Mouse (Mus musculus) intestine, embryonic 14.5 days (tissue): ENCODE results near the gene Lonp2. TPM values are rescaled to one million over a fixed set of nuclear protein-coding genes. Genes with fewer than 3 reads are reported as not detected.
A peak's percentile ranks its signal among the peaks of the same experiment; 100 is the strongest.

Source experiments
- ATAC-seq: fragments of 200-750 bp; cut with Nextera tagmentation; replicated peaks from 2 replicates; pipeline ENCODE4 v1.8.0; 2017; ENCODE audit warnings: low read depth, moderate number of reproducible peaks, moderate TSS enrichment, moderate library complexity; ENCODE audit not compliant: low FRiP score, low TSS enrichment
- DNase-seq: peaks from one replicate; pipeline ENCODE4 v3.0.0-alpha.2; 2018; ENCODE audit warnings: low spot score
- H3K27ac ChIP-seq: fragments of 300-500 bp; sonication (generic); 2 replicates; pipeline ENCODE4 v1.5.1; 2014; ENCODE audit warnings: low read depth, mild to moderate bottlenecking, control low read depth
- H3K27me3 ChIP-seq: fragments of 300-500 bp; sonication (generic); replicated peaks from 2 replicates; pipeline ENCODE4 v1.6.1; 2014; ENCODE audit warnings: low read length, control low read depth; ENCODE audit not compliant: control insufficient read depth, insufficient read depth
- H3K36me3 ChIP-seq: fragments of 300-500 bp; sonication (generic); 2 replicates; pipeline ENCODE4 v1.6.1; 2014; ENCODE audit warnings: low read length, control low read depth; ENCODE audit not compliant: control insufficient read depth, insufficient read depth
- H3K4me1 ChIP-seq: fragments of 300-500 bp; sonication (generic); replicated peaks from 2 replicates; pipeline ENCODE4 v1.6.1; 2014; ENCODE audit warnings: low read length, control low read depth, mixed read lengths; ENCODE audit not compliant: control insufficient read depth, insufficient read depth
- H3K4me2 ChIP-seq: fragments of 300-500 bp; sonication (generic); 2 replicates; pipeline ENCODE4 v1.6.1; 2014; ENCODE audit warnings: low read length
- H3K4me3 ChIP-seq: fragments of 300-500 bp; sonication (generic); 2 replicates; pipeline ENCODE4 v1.5.1; 2014; ENCODE audit warnings: low read depth, low read length, control low read depth, mixed read lengths
- H3K9ac ChIP-seq: fragments of 300-500 bp; sonication (generic); 2 replicates; pipeline ENCODE4 v1.6.1; 2014; ENCODE audit warnings: mild to moderate bottlenecking, low read length
- H3K9me3 ChIP-seq: fragments of 300-500 bp; sonication (generic); 2 replicates; pipeline ENCODE4 v1.6.1; 2016; ENCODE audit warnings: low read length, control low read depth; ENCODE audit not compliant: control insufficient read depth
- whole genome bisulfite sequencing: fragments of 180-500 bp; shearing (Covaris S2); extraction: QIAGEN DNeasy Blood & Tissue Kit; methylation state at CpG from one replicate; pipeline ENCODE4 v1.1.7; 2014; 5-methylcytosine and 5-hydroxymethylcytosine counted together
- polyA plus RNA-seq: library from polyadenylated mRNA; unstranded; fragments of >200 nt; fragmentation: Nextera tagmentation; extraction: Ambion mirVana; gene quantifications from 2 replicates; pipeline ENCODE4 v1.2.1, GENCODE M21; 2014

Lonp2 gene
- polyA plus RNA-seq, 1 experiment from 2014 or later, result 47.2 TPM

GRCm38 (mm10) chr8:86756948-86757733 lies 133.3 kb downstream of the Lonp2 start:
- ATAC-seq, result no peak
- DNase-seq, result no peak
- Histone ChIP-seq H3K9ac (no peak overlapping the region), H3K4me3 (no peak overlapping the region), H3K4me1 (no peaks in the 10 kb centered on the region), H3K9me3 (no peaks in the 10 kb centered on the region), H3K4me2 (0 out of 2 replicates have a peak overlapping the region, but pooled peaks have one; percentile 15), H3K27me3 (peaks cover 8% of the 10 kb centered on the region; the same call in 1 of the 2 replicates), H3K36me3 (no peaks in the 10 kb centered on the region), H3K27ac (no peak overlapping the region)
- 32% methylated on average over 23 of the region's 23 CpGs for WGBS

- ATAC-seq (no peak), DNase-seq (no peak)
- Histone ChIP-seq H3K4me2 (no peak overlapping the region), H3K27me3 (peaks cover 10% of the 10 kb centered on the region), H3K27ac (no peak overlapping the region), H3K36me3 (no peaks in the 10 kb centered on the region), H3K9me3 (no peaks in the 10 kb centered on the region), H3K4me1 (no peaks in the 10 kb centered on the region), H3K9ac (no peak overlapping the region), H3K4me3 (no peak overlapping the region)
- WGBS, result 65% methylated on average over 3 of the region's 3 CpGs
These were observed 134.8 kb downstream of the Lonp2 start for GRCm38 (mm10) chr8:86758651-86759050.

- no peak overlapping the region for H3K9ac ChIP-seq
- H3K27me3 ChIP-seq, result peaks cover 11% of the 10 kb centered on the region
- H3K4me1 ChIP-seq, result no peaks in the 10 kb centered on the region
- 27% methylated on average over 4 of the region's 4 CpGs for WGBS
- no peaks in the 10 kb centered on the region for H3K36me3 ChIP-seq
- DNase-seq (no peak), ATAC-seq (0 out of 2 replicates have a peak, but pooled peaks have one; percentile 50)
- no peaks in the 10 kb centered on the region for H3K9me3 ChIP-seq
- H3K4me2 ChIP-seq, result no peak overlapping the region
- no peak overlapping the region for H3K4me3 ChIP-seq
- no peak overlapping the region for H3K27ac ChIP-seq
These were observed 135.2 kb downstream of the Lonp2 start for GRCm38 (mm10) chr8:86759090-86759491.

GRCm38 (mm10) chr8:86760746-86761145 lies 136.9 kb downstream of the Lonp2 start:
- no peaks in the 10 kb centered on the region for H3K9me3 ChIP-seq
- no peak overlapping the region for H3K4me3 ChIP-seq
- no peak overlapping the region for H3K9ac ChIP-seq
- no peak for DNase-seq
- peaks cover 11% of the 10 kb centered on the region for H3K27me3 ChIP-seq
- ATAC-seq, result no peak
- H3K4me1 ChIP-seq, result no peaks in the 10 kb centered on the region
- H3K4me2 ChIP-seq, result no peak overlapping the region
- no peak overlapping the region for H3K27ac ChIP-seq
- no peaks in the 10 kb centered on the region for H3K36me3 ChIP-seq
- 55% methylated on average over 6 of the region's 6 CpGs for WGBS

GRCm38 (mm10) chr8:86762806-86763205 lies 139.0 kb downstream of the Lonp2 start:
- 67% methylated on average over 5 of the region's 5 CpGs for WGBS

GRCm38 (mm10) chr8:86765155-86765554 lies 141.3 kb downstream of the Lonp2 start:
- Histone ChIP-seq H3K4me1 (no peaks in the 10 kb centered on the region), H3K27ac (no peak overlapping the region), H3K4me2 (no peak overlapping the region), H3K4me3 (no peak overlapping the region), H3K36me3 (no peaks in the 10 kb centered on the region), H3K27me3 (peaks cover 3% of the 10 kb centered on the region; the same call in 1 of the 2 replicates), H3K9me3 (no peaks in the 10 kb centered on the region), H3K9ac (no peak overlapping the region)
- 89% methylated on average over 10 of the region's 10 CpGs for WGBS
- no peak for DNase-seq
- no peak for ATAC-seq

More at GRCm38 (mm10) chr8:86762806-86763205, 139.0 kb downstream of the Lonp2 start:
- ATAC-seq (no peak), DNase-seq (no peak)
- H3K9me3 ChIP-seq, result no peaks in the 10 kb centered on the region
- H3K27ac ChIP-seq, result no peak overlapping the region
- peaks cover 4% of the 10 kb centered on the region; the same call in 1 of the 2 replicates for H3K27me3 ChIP-seq
- no peak overlapping the region for H3K4me2 ChIP-seq
- no peaks in the 10 kb centered on the region for H3K4me1 ChIP-seq
- no peaks in the 10 kb centered on the region for H3K36me3 ChIP-seq
- no peak overlapping the region for H3K4me3 ChIP-seq
- H3K9ac ChIP-seq, result no peak overlapping the region

- WGBS, result 90% methylated on average over 8 of the region's 8 CpGs
- Histone ChIP-seq H3K4me2 (no peak overlapping the region), H3K9me3 (no peaks in the 10 kb centered on the region), H3K4me1 (no peaks in the 10 kb centered on the region), H3K27me3 (peaks cover 3% of the 10 kb centered on the region; the same call in 1 of the 2 replicates), H3K27ac (no peak overlapping the region), H3K4me3 (no peak overlapping the region), H3K9ac (no peak overlapping the region), H3K36me3 (no peaks in the 10 kb centered on the region)
- ATAC-seq, result no peak
- no peak for DNase-seq
These were observed 141.8 kb downstream of the Lonp2 start for GRCm38 (mm10) chr8:86765669-86766068.

GRCm38 (mm10) chr8:86766548-86767211 lies 142.8 kb downstream of the Lonp2 start:
- H3K9me3 ChIP-seq, result no peaks in the 10 kb centered on the region
- no peak overlapping the region for H3K4me2 ChIP-seq
- H3K36me3 ChIP-seq, result no peaks in the 10 kb centered on the region
- H3K27ac ChIP-seq, result no peak overlapping the region
- 85% methylated on average over 9 of the region's 9 CpGs for WGBS
- no peak for ATAC-seq
- peaks cover 3% of the 10 kb centered on the region; the same call in 1 of the 2 replicates for H3K27me3 ChIP-seq
- H3K4me1 ChIP-seq, result no peaks in the 10 kb centered on the region
- H3K4me3 ChIP-seq, result no peak overlapping the region
- H3K9ac ChIP-seq, result no peak overlapping the region
- DNase-seq, result no peak
